ENCODE assay signal across 8 mouse cellular contexts in the genomic region with DNA sequence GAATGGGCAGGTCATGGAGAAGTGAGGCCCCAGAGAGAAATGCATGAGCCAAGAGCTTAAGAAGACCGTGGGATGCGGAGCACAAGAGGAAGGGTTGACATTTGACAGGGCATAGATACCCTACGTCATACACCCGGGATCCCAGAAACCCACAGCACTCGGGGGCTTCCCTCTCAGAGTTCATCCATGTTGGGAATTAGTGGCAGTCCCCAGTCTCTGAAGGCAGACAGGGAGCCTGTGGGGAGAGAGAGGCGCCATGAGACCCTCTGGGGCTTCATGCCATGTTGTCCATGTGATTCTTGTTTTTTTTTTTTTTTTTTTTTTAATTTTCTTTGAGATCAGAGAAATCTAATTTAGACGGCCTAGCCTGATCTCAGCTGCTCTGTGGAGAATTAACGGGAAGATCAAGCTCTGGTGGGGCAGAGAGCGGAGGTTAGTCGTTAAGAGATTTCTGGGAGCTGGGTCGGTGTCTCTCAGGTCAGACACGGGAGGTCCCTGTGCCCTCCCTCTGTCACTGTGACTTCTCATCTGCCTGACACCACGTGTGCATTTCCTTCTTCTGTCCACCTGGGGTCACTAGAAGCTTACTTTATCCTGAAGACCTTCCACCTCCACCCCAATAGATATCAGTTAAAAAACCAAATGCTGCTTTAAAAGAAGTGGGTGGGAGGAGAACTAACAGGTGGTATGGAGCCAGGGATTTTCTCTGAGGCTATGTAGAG. TPM values are rescaled to one million over a fixed set of nuclear protein-coding genes. Genes with fewer than 3 reads are reported as not detected.
A peak's percentile ranks its signal among the peaks of the same experiment; 100 is the strongest.
DNase-seq lines count a peak whose midpoint lies in the region; ATAC-seq and TF ChIP-seq lines count a peak whose summit lies in the region.
"Had no signal": no experiment of that assay in that cellular context is flagged by ENCODE, and none has a peak within 500 bp of the region (broad histone marks: within the 10 kb centered on the region; RNA-seq: fewer than 3 reads in every experiment).

No protein-coding gene starts in this region.

- dilution Hi-C loops in CH12.LX (cut with MboI; ENCODE audit: extremely low pct_ligation_motif_present, extremely low pct_unique_long_range_greater_than_20kb, low sequenced_read_pairs) = no loop called here

- peak; percentile 48 for DNase-seq in kidney, adult 18-20 months
- DNase-seq in CH12.LX (ENCODE audit: extremely low read depth) (peak; percentile 64), MEL-GATA-1-ER (ENCODE audit: extremely low read depth, low read depth) (peak; percentile 33)
- peak; percentile 59 for DNase-seq in embryo, embryonic 9.5 days (ENCODE audit: extremely low spot score)
- peak; percentile 29 for DNase-seq in liver, embryonic 11.5 days (ENCODE audit: low spot score)
- peak; percentile 45 for DNase-seq in thymus, postnatal 14 days

- H3K27me3 ChIP-seq in kidney, embryonic 15.5 days = peaks cover 30% of the 10 kb centered on the region
- peaks cover 10% of the 10 kb centered on the region for H3K27me3 ChIP-seq in CH12.LX (replicated peaks)
- H3K27me3 ChIP-seq in liver, embryonic 11.5 days (replicated peaks; ENCODE audit: control insufficient read depth, insufficient read depth, low read length) = peaks cover 10% of the 10 kb centered on the region

- no peaks in the 10 kb centered on the region for H3K36me3 ChIP-seq in kidney, embryonic 15.5 days
- no peaks in the 10 kb centered on the region for H3K36me3 ChIP-seq in CH12.LX (replicated peaks in 1 of 2; ENCODE audit: control insufficient read depth in 1 of 2, insufficient read depth in 1 of 2, low read length in 1 of 2)
- H3K36me3 ChIP-seq in liver, embryonic 11.5 days (ENCODE audit: control insufficient read depth, insufficient read depth, low read length) = no peaks in the 10 kb centered on the region

- peak; percentile 33 to 82; a peak in 3 of 4 replicates for TF ChIP-seq CTCF in CH12.LX (conservative IDR thresholded peaks at IDR 0.05 in 1 of 2, IDR thresholded peaks at IDR 0.05 in 1 of 2; ENCODE audit: low read depth in 2 of 2, low read length in 2 of 2)

- H3K9ac ChIP-seq in kidney, embryonic 15.5 days = no peak overlapping the region
- no peak overlapping the region for H3K9ac ChIP-seq in CH12.LX (ENCODE audit: insufficient read depth, low read depth)
- no peak overlapping the region for H3K9ac ChIP-seq in liver, embryonic 11.5 days (ENCODE audit: low read depth, low read length)

- no peak overlapping the region for H3K27ac ChIP-seq in kidney, embryonic 15.5 days
- no peak overlapping the region for H3K27ac ChIP-seq in CH12.LX (ENCODE audit: insufficient read depth, low read depth)
- H3K27ac ChIP-seq in liver, embryonic 11.5 days (ENCODE audit: low read depth, low read length) = no peak overlapping the region
- H3K27ac ChIP-seq: macrophage had no signal

- no peak overlapping the region for H3K4me3 ChIP-seq in kidney, embryonic 15.5 days (replicated peaks)
- H3K4me3 ChIP-seq in CH12.LX (replicated peaks in 1 of 3; ENCODE audit: low read depth in 2 of 3, low read length in 2 of 3, poor library complexity in 1 of 3) = no peak overlapping the region
- H3K4me3 ChIP-seq in liver, embryonic 11.5 days (ENCODE audit: low read depth, low read length) = no peak overlapping the region

- H3K9me3 ChIP-seq in kidney, embryonic 15.5 days (replicated peaks) = 0 out of 2 replicates have a peak, but pooled peaks cover 6% of the 10 kb centered on the region
- peaks cover 15% of the 10 kb centered on the region for H3K9me3 ChIP-seq in CH12.LX (replicated peaks; ENCODE audit: low read length)
- no peaks in the 10 kb centered on the region; the same call in 1 of the 2 replicates for H3K9me3 ChIP-seq in liver, embryonic 11.5 days (ENCODE audit: control insufficient read depth, low read length)

- TF ChIP-seq RAD21 in CH12.LX (IDR thresholded peaks at IDR 0.05; ENCODE audit: low read depth, low read length) = peak; percentile 84

- in situ Hi-C loops in CH12.LX (cut with MboI; ENCODE audit: low pct_ligation_motif_present, low pct_unique_long_range_greater_than_20kb, low sequenced_read_pairs) = loop anchor here (5.0 to 25.0 kb wide), 4 partner anchors 217 to 842 kb away; partner anchors contain the start of genes Htr3b and Ttc12

- TF ChIP-seq EP300 in CH12.LX (IDR thresholded peaks at IDR 0.05; ENCODE audit: low read length) = no peak

- no peaks in the 10 kb centered on the region for H3K79me2 ChIP-seq in CH12.LX (replicated peaks; ENCODE audit: control insufficient read depth, extremely low read depth, insufficient read depth, poor library complexity, severe bottlenecking)

- no peak for ATAC-seq in kidney, embryonic 15.5 days (replicated peaks; ENCODE audit: low FRiP score)
- no peak for ATAC-seq in liver, embryonic 11.5 days (replicated peaks; ENCODE audit: low FRiP score)

- 52% methylated on average over 13 of the region's 13 CpGs for WGBS in kidney, embryonic 15.5 days
- 48% methylated on average over 13 of the region's 13 CpGs for WGBS in liver, embryonic 11.5 days

- H3K4me1 ChIP-seq in kidney, embryonic 15.5 days = peaks cover 28% of the 10 kb centered on the region
- peaks cover 0 to 7% of the 10 kb centered on the region in 2 experiments; a peak in 2 of 4 replicates for H3K4me1 ChIP-seq in CH12.LX (ENCODE audit: control insufficient read depth in 1 of 2, insufficient read depth in 2 of 2)
- peaks cover 11% of the 10 kb centered on the region for H3K4me1 ChIP-seq in liver, embryonic 11.5 days (replicated peaks; ENCODE audit: control insufficient read depth, insufficient read depth, low read length)

- TF ChIP-seq POLR2A in CH12.LX (IDR thresholded peaks at IDR 0.05; ENCODE audit: low read depth, low read length) = no peak

- no peak overlapping the region for H3K4me2 ChIP-seq in kidney, embryonic 15.5 days
- H3K4me2 ChIP-seq in CH12.LX (ENCODE audit: insufficient read depth, low read depth, poor library complexity, severe bottlenecking) = no peak overlapping the region
- no peak overlapping the region for H3K4me2 ChIP-seq in liver, embryonic 11.5 days

TF ChIP-seq in CH12.LX, 34 proteins besides CTCF, POLR2A, EP300 and RAD21:
- TF ChIP-seq BHLHE40 (IDR thresholded peaks at IDR 0.05; ENCODE audit: low read depth, low read length) = no peak
- peak; percentile 10; the same call in 1 of the 2 replicates for TF ChIP-seq ZC3H11A (IDR thresholded peaks at IDR 0.05; ENCODE audit: low read depth, low read length)
- peak; percentile 70 for TF ChIP-seq SMC3 (IDR thresholded peaks at IDR 0.05; ENCODE audit: low read depth, low read length)
- 0 out of 2 replicates have a peak, but pooled peaks have one; percentile 45 for TF ChIP-seq MYC (IDR thresholded peaks at IDR 0.05; ENCODE audit: low read depth, low read length)
TF ChIP-seq in CH12.LX: peak in this region for 3.

RNA-seq across cellular contexts. Expression of gene Nnmt, which starts 40.1 kb away (rescaled TPM):
- polyA plus RNA-seq in kidney, embryonic 15.5 days (2015; fragmentation: Nextera tagmentation; extraction: Ambion mirVana) = 2.2 and 3.5 TPM in 2 replicates
- total RNA-seq in CH12.LX (2012; rRNA removed) (not detected in 2 replicates), CH12.LX (2014; rRNA removed) (not detected in 2 replicates)
- not detected in 2 replicates for polyA plus RNA-seq in CH12.LX (2012; ENCODE audit: insufficient read length, low read depth)
- 1.3 and 1.8 TPM in 2 replicates for polyA plus RNA-seq in liver, embryonic 11.5 days (2014; fragmentation: Nextera tagmentation; extraction: Ambion mirVana)
- polyA plus RNA-seq: macrophage had no signal
